Mouse (Mus musculus) megakaryocyte, embryonic 14.5 days (primary cell): ENCODE measurements around the gene Pik3ap1.

Experiments
- FLI1 ChIP-seq: IDR thresholded peaks from 2 replicates; pipeline ENCODE4 v1.6.1; 2012; ENCODE audit warnings: low read length, inconsistent platforms, mixed read lengths
- GATA1 ChIP-seq: IDR thresholded peaks from 3 replicates; pipeline ENCODE4 v1.6.1; 2012; ENCODE audit warnings: mixed read lengths, low read length, inconsistent platforms, borderline replicate concordance

DNA sequence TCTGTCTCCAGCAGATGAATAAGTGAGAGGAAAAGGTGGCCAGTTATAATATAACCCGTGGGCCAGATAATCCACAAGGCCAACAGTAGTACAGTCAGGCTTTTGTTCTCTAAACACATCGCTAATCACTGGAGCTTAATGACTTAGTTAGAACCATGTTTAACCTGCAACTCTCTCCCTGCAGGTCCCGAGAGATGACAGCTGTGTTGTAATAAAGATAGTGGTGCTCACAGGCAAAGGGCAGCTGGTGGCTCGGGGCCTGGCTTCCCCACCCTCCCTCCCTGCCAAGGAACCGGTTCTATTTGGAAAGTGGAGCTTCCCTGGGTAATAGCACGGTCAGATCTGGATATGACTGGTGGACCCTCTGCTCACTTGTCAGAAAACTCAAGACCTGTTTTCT lies 100.4 kb downstream of the Pik3ap1 start:
- TF ChIP-seq GATA1 (no peak), FLI1 (no peak)
